Mouse (Mus musculus) C2C12 (cell line): ENCODE results near the gene Hltf.

Source experiments
- CEBPB ChIP-seq: IDR thresholded peaks from one replicate; pipeline ENCODE4 v1.6.1; 2011; ENCODE audit warnings: low read depth, mild to moderate bottlenecking, control low read depth, moderate library complexity
- CTCF ChIP-seq: IDR thresholded peaks from one replicate; pipeline ENCODE4 v1.5.1; 2011; ENCODE audit not compliant: control insufficient read depth, insufficient read depth, insufficient read length
- FOSL1 ChIP-seq: IDR thresholded peaks from one replicate; pipeline ENCODE4 v1.8.0; 2011; ENCODE audit warnings: mild to moderate bottlenecking, low read length; ENCODE audit not compliant: poor library complexity, insufficient read depth, severe bottlenecking
- MAX ChIP-seq: IDR thresholded peaks from one replicate; pipeline ENCODE4 v1.6.1; 2011; ENCODE audit warnings: mild to moderate bottlenecking, control low read depth
- MYOD1 ChIP-seq: IDR thresholded peaks from one replicate; pipeline ENCODE4 v1.6.1; 2011; ENCODE audit warnings: low read depth; ENCODE audit not compliant: control insufficient read depth, insufficient read length
- MYOG ChIP-seq: IDR thresholded peaks from one replicate; pipeline ENCODE4 v1.6.1; 2011; ENCODE audit not compliant: control insufficient read depth, insufficient read length; ENCODE audit errors: extremely low read depth
- USF1 ChIP-seq: IDR thresholded peaks from one replicate; pipeline ENCODE4 v1.6.1; 2011; ENCODE audit warnings: low read depth, mild to moderate bottlenecking, control low read depth, moderate library complexity

DNA sequence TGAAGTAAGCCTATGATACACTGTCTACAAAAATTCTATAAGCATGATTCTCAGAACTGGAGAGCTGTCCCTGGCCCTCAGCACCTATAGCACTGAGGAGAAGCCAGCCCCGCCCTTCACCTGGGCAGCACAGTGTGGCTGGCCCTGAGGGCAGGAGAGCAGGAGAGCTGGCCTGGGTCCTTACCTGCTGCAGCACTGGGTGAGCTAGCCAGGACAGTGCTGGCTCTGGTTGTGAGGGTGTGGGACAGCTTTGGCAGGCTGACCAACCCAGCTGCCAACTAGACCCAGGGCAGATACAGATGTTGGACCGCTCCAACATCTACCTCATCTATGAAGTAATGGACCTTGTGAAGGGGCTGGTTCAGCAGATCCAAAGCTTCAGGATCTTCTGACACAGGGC lies 43.2 kb upstream of the Hltf start:
- TF ChIP-seq CTCF (no peak), MYOG (no peak), MAX (no peak), CEBPB (no peak), MYOD1 (no peak), USF1 (no peak), FOSL1 (no peak)
